Mouse (Mus musculus) lung, adult 2 months (tissue): Measurements from ENCODE around the gene Fbxo42.

ENCODE experiments used
- CTCF ChIP-seq: fragments of 200-500 bp; IDR thresholded peaks from 2 replicates; pipeline ENCODE4 v1.5.1; 2011; ENCODE audit warnings: mild to moderate bottlenecking, low read length, control low read depth; ENCODE audit not compliant: insufficient read depth
- POLR2A ChIP-seq: fragments of 200-500 bp; IDR thresholded peaks from 2 replicates; pipeline ENCODE4 v1.6.1; 2011; ENCODE audit warnings: low read depth, mild to moderate bottlenecking, control low read depth, low read length, borderline replicate concordance; ENCODE audit errors: extremely low read depth

- TF ChIP-seq CTCF (peak; percentile 72), POLR2A (no peak)
Observed at GRCm38 (mm10) chr4:141214337-141214851, 66.7 kb downstream of the Fbxo42 start.
